Mouse (Mus musculus) spleen, postnatal 36 days (tissue): ENCODE results near the gene Ccdc33.

Experiments used
- DNase-seq, 2 experiments: peaks; one replicate each; pipeline ENCODE4 v3.0.0; 2022; ENCODE audit warnings: low spot score in 2 of 2, mixed read lengths in 1 of 2

Gene Ccdc33

GRCm38 (mm10) chr9:57986293-57986692, 132.3 kb downstream of the Ccdc33 start:
- no peak for DNase-seq

GRCm38 (mm10) chr9:57985304-57985703, 133.3 kb downstream of the Ccdc33 start:
- no peak for DNase-seq

- DNase-seq: peak in 1 of 2 experiments; percentile 39
Measured at GRCm38 (mm10) chr9:57980570-57980969, 138.1 kb downstream of the Ccdc33 start.

GRCm38 (mm10) chr9:57978858-57979257, 139.8 kb downstream of the Ccdc33 start:
- DNase-seq: no peak
